Mouse (Mus musculus): ENCODE measurements around the gene Kbtbd3. TPM values are rescaled to one million over a fixed set of nuclear protein-coding genes. Genes with fewer than 3 reads are reported as not detected.

The Kbtbd3 gene
- total and polyA plus RNA-seq, 3 experiments, result 1.4 to 2.2 TPM; not detected in 1

- DNase-seq (ENCODE audit: low read depth, low spot score), result no peak
Measured at GRCm38 (mm10) chr9:4308628-4309350, 844 bp upstream of the Kbtbd3 start.

GRCm38 (mm10) chr9:4310706-4311105 lies 1.1 kb downstream of the Kbtbd3 start:
- Histone ChIP-seq H3K27ac (ENCODE audit: control insufficient read depth, low read depth, low read length) (peak overlapping the region; percentile 87), H3K4me1 (ENCODE audit: control insufficient read depth in 1 of 2, insufficient read depth in 2 of 2, low read length in 2 of 2) (peaks cover 3 to 25% of the 10 kb centered on the region in 2 experiments), H3K79me2 (ENCODE audit: control insufficient read depth, insufficient read depth, low read length, poor library complexity) (peaks cover 23% of the 10 kb centered on the region), H3K4me3 (ENCODE audit: control insufficient read depth in 1 of 2, insufficient read depth in 1 of 2, low read depth in 2 of 2, low read length in 2 of 2) (peak overlapping the region in 1 of 2 experiments; percentile 82; a peak in 2 of 4 replicates), H3K36me3 (ENCODE audit: control insufficient read depth in 1 of 2, insufficient read depth in 2 of 2, low read length in 2 of 2) (peaks cover 12 to 33% of the 10 kb centered on the region in 2 experiments), H3K27me3 (ENCODE audit: control insufficient read depth in 1 of 2, insufficient read depth in 2 of 2, low read length in 2 of 2) (no peaks in the 10 kb centered on the region), H3K9ac (ENCODE audit: control insufficient read depth, low read depth, low read length, poor library complexity, severe bottlenecking) (peak overlapping the region; percentile 81), H3K9me3 (replicated peaks; ENCODE audit: insufficient read depth, low read length) (no peaks in the 10 kb centered on the region)
- TF ChIP-seq ZC3H11A (IDR thresholded peaks at IDR 0.05; ENCODE audit: low read depth, low read length) (no peak), TCF12 (IDR thresholded peaks at IDR 0.05; ENCODE audit: low read depth, low read length) (no peak), MYB (IDR thresholded peaks at IDR 0.05; ENCODE audit: low read depth, low read length) (no peak), POLR2AphosphoS2 (IDR thresholded peaks at IDR 0.05; ENCODE audit: low read length) (0 out of 2 replicates have a peak, but pooled peaks have one; percentile 6), SIN3A (IDR thresholded peaks at IDR 0.05; ENCODE audit: low read length) (peak; percentile 27), NELFE (IDR thresholded peaks at IDR 0.05; ENCODE audit: low read depth, low read length) (no peak), ETS1 (IDR thresholded peaks at IDR 0.05; ENCODE audit: low read depth, low read length) (peak; percentile 76), HCFC1 (IDR thresholded peaks at IDR 0.05; ENCODE audit: low read depth, low read length) (0 out of 2 replicates have a peak, but pooled peaks have one; percentile 9), JUND (IDR thresholded peaks at IDR 0.05; ENCODE audit: low read depth, low read length) (no peak), EP300 (IDR thresholded peaks at IDR 0.05; ENCODE audit: low read depth in 1 of 2, low read length in 2 of 2) (peak in 1 of 2 experiments; percentile 49; a peak in 1 of 4 replicates), GATA1 (IDR thresholded peaks at IDR 0.05; ENCODE audit: low read depth, low read length) (peak; percentile 61), TAL1 (IDR thresholded peaks at IDR 0.05; ENCODE audit: low read length) (peak; percentile 9)
- peak; percentile 92 for DNase-seq (ENCODE audit: low read depth, low spot score)

More at GRCm38 (mm10) chr9:4308628-4309350, 844 bp upstream of the Kbtbd3 start:
- TF ChIP-seq MXI1 (IDR thresholded peaks at IDR 0.05; ENCODE audit: low read depth, low read length) (peak; percentile 99), KAT2A (conservative IDR thresholded peaks at IDR 0.05; ENCODE audit: low read depth, low read length) (no peak), EP300 (IDR thresholded peaks at IDR 0.05; ENCODE audit: low read depth in 1 of 2, low read length in 2 of 2) (peak in 1 of 2 experiments; percentile 14; a peak in 2 of 4 replicates), GATA1 (IDR thresholded peaks at IDR 0.05; ENCODE audit: low read depth, low read length) (peak; percentile 10; the same call in 1 of the 2 replicates), SIN3A (IDR thresholded peaks at IDR 0.05; ENCODE audit: low read length) (no peak; the same call in none of the 2 replicates), TAL1 (IDR thresholded peaks at IDR 0.05; ENCODE audit: low read length) (peak; percentile 42), POLR2A (IDR thresholded peaks at IDR 0.05; ENCODE audit: control insufficient read depth in 1 of 2, insufficient read depth in 1 of 2, low read depth in 1 of 2, low read length in 2 of 2, poor library complexity in 1 of 2) (no peak; a peak in 1 of 4 replicates), GABPA (IDR thresholded peaks at IDR 0.05; ENCODE audit: low read depth, low read length) (no peak), POLR2AphosphoS5 (IDR thresholded peaks at IDR 0.05; ENCODE audit: borderline replicate concordance, low read depth, low read length) (0 out of 2 replicates have a peak, but pooled peaks have one; percentile 86), JUND (IDR thresholded peaks at IDR 0.05; ENCODE audit: low read depth, low read length) (no peak), ETS1 (IDR thresholded peaks at IDR 0.05; ENCODE audit: low read depth, low read length) (no peak), USF1 (IDR thresholded peaks at IDR 0.05; ENCODE audit: low read depth, low read length) (peak; percentile 49; the same call in 1 of the 2 replicates), SMC3 (IDR thresholded peaks at IDR 0.05; ENCODE audit: low read depth, low read length) (no peak), MAX (IDR thresholded peaks at IDR 0.05; ENCODE audit: low read length) (peak; percentile 92)
- no peaks in the 10 kb centered on the region for H3K27me3 ChIP-seq (ENCODE audit: control insufficient read depth in 1 of 2, insufficient read depth in 2 of 2, low read length in 2 of 2)
- H3K4me1 ChIP-seq (ENCODE audit: control insufficient read depth in 1 of 2, insufficient read depth in 2 of 2, low read length in 2 of 2), result peaks cover 3 to 25% of the 10 kb centered on the region in 2 experiments
- peak overlapping the region; percentile 79 for H3K9ac ChIP-seq (ENCODE audit: control insufficient read depth, low read depth, low read length, poor library complexity, severe bottlenecking)
- peaks cover 31% of the 10 kb centered on the region for H3K79me2 ChIP-seq (ENCODE audit: control insufficient read depth, insufficient read depth, low read length, poor library complexity)
- peak overlapping the region; percentile 57 for H3K27ac ChIP-seq (ENCODE audit: control insufficient read depth, low read depth, low read length)
- H3K4me3 ChIP-seq (ENCODE audit: control insufficient read depth in 1 of 2, insufficient read depth in 1 of 2, low read depth in 2 of 2, low read length in 2 of 2), result peak overlapping the region; percentile 69 to 83
- H3K36me3 ChIP-seq (ENCODE audit: control insufficient read depth in 1 of 2, insufficient read depth in 2 of 2, low read length in 2 of 2), result peaks cover 27 to 45% of the 10 kb centered on the region in 2 experiments
- H3K9me3 ChIP-seq (replicated peaks; ENCODE audit: insufficient read depth, low read length), result no peaks in the 10 kb centered on the region
